Mouse (Mus musculus) left cerebral cortex, postnatal 25 days (tissue): ENCODE results near the gene Nabp2. TPM values are rescaled to one million over a fixed set of nuclear protein-coding genes. Genes with fewer than 3 reads are reported as not detected.

Experiments
- DNase-seq, 2 experiments: peaks; one replicate each; pipeline ENCODE4 v3.0.0; 2022; ENCODE audit warnings: low spot score in 2 of 2, mixed read lengths in 1 of 2
- intact Hi-C: fragments of 180-260 bp; cut with DNase I; formaldehyde crosslinking; loops from one replicate; pipeline ENCODE4 v1.15.1; 2025
- microRNA-seq, 2 experiments: library from miRNA; unstranded; fragments of <30 nt; microRNA quantifications; one replicate each; pipeline ENCODE4 v1.2.0; 2022
- total RNA-seq, 2 experiments: library from RNA; stranded (reverse); gene quantifications; 2 replicates each; pipeline ENCODE4 v1.2.3; 2021

Gene Nabp2
- total RNA-seq, 2 experiments from 2014 or later: 87.8 to 89.7 TPM

GRCm38 (mm10) chr10:128370021-128370420, 41.3 kb downstream of the Nabp2 start:
- intact Hi-C loops: no loop called here
- DNase-seq: no peak

- no peak for DNase-seq
- intact Hi-C loops: loop anchor here (2.0 to 5.0 kb wide), 2 partner anchors 39 to 88 kb away; partner anchors contain the start of gene Smarcc2
Measured at GRCm38 (mm10) chr10:128369599-128369998, 41.7 kb downstream of the Nabp2 start.

GRCm38 (mm10) chr10:128369218-128369543, 42.1 kb downstream of the Nabp2 start:
- no peak for DNase-seq
- intact Hi-C loops: loop anchor here (2.0 to 5.0 kb wide), 2 partner anchors 40 to 88 kb away; partner anchors contain the start of gene Smarcc2

GRCm38 (mm10) chr10:128368402-128369217, 42.7 kb downstream of the Nabp2 start, which contains the start of gene Coq10a:
Coq10a (minus strand) TSS chr10:128368997.
- intact Hi-C loops: loop anchor here (2.0 to 5.0 kb wide), 2 partner anchors 40 to 89 kb away; partner anchors contain the start of gene Smarcc2
- DNase-seq: peak; percentile 91 to 98

GRCm38 (mm10) chr10:128367899-128368401, 43.3 kb downstream of the Nabp2 start:
- intact Hi-C loops: loop anchor here (2.0 to 5.0 kb wide), 2 partner anchors 41 to 89 kb away; partner anchors contain the start of gene Smarcc2

GRCm38 (mm10) chr10:128362568-128362967, 48.7 kb downstream of the Nabp2 start:
- DNase-seq: peak; percentile 32 to 63
- intact Hi-C loops: no loop called here

More at GRCm38 (mm10) chr10:128367899-128368401, 43.3 kb downstream of the Nabp2 start:
- DNase-seq: peak in 1 of 2 experiments; percentile 17

- intact Hi-C loops: no loop called here
- no peak for DNase-seq
Measured at GRCm38 (mm10) chr10:128361836-128362235, 49.5 kb downstream of the Nabp2 start.

GRCm38 (mm10) chr10:128359226-128359625, 52.1 kb downstream of the Nabp2 start:
- DNase-seq: no peak
- intact Hi-C loops: no loop called here

- peak; percentile 52 to 65 for DNase-seq
- intact Hi-C loops: no loop called here
Measured at GRCm38 (mm10) chr10:128358796-128359195, 52.5 kb downstream of the Nabp2 start.

Small RNA genes within 50 kb of the gene (microRNA-seq; reads per million reads assigned to microRNA genes)
- 0 reads per million in 2 experiments for gene Gm25361
- 0 to 0.25 reads per million in 2 experiments for gene Gm26308
- gene Mir6914: 0 to 0.34 reads per million in 2 experiments
- 6.0 to 7.7 reads per million in 2 experiments for gene Mir6915
- gene Mir8105: 0.74 to 1.3 reads per million in 2 experiments

Other genes with a start within 250 kb of the Nabp2 start
- 10 to 100 TPM; 11.3 to 13.5 TPM for gene Rbms2, start 231.2 kb downstream of the Nabp2 start, total RNA-seq
- gene Gls2, start 217.0 kb downstream of the Nabp2 start, total RNA-seq: 10 to 100 TPM; 29.4 to 32.9 TPM
- 10 to 100 TPM; 10.1 to 10.7 TPM for gene Spryd4, start 199.7 kb downstream of the Nabp2 start, total RNA-seq
- gene Mip, start 185.7 kb downstream of the Nabp2 start, total RNA-seq: not detected
- gene Timeless, start 179.4 kb downstream of the Nabp2 start, total RNA-seq: 1 to 10 TPM; 6.8 to 8.3 TPM
- gene Apon, start 157.4 kb downstream of the Nabp2 start, total RNA-seq: not detected
- not detected for gene Apof, start 142.8 kb downstream of the Nabp2 start, total RNA-seq
- gene Stat2, start 140.9 kb downstream of the Nabp2 start, total RNA-seq: 10 to 100 TPM; 27.1 to 29.6 TPM
- gene Il23a, start 112.7 kb downstream of the Nabp2 start, total RNA-seq: under 1 TPM; 0.64 to 0.69 TPM
- 10 to 100 TPM; 14.3 to 15.4 TPM for gene Pan2, start 108.2 kb downstream of the Nabp2 start, total RNA-seq
- 10 to 100 TPM; 64.7 to 70.5 TPM for gene Cnpy2, start 89.0 kb downstream of the Nabp2 start, total RNA-seq
- 100 to 1,000 TPM; 227 to 229 TPM for gene Cs, start 73.8 kb downstream of the Nabp2 start, total RNA-seq
- 10 to 100 TPM; 60.4 to 63.8 TPM for gene Coq10a, start 42.5 kb downstream of the Nabp2 start, total RNA-seq
- gene Ankrd52, start 34.4 kb downstream of the Nabp2 start, total RNA-seq: 10 to 100 TPM; 65.1 to 68.9 TPM
- gene Slc39a5, start 10.3 kb downstream of the Nabp2 start, total RNA-seq: under 1 TPM; 0.30 to 0.32 TPM
- 10 to 100 TPM; 76.7 to 78.6 TPM for gene Rnf41, start 165 bp upstream of the Nabp2 start, total RNA-seq
- 100 to 1,000 TPM; 228 to 232 TPM for gene Smarcc2, start 47.8 kb upstream of the Nabp2 start, total RNA-seq
- 100 to 1,000 TPM; 616 to 641 TPM for gene Myl6, start 82.7 kb upstream of the Nabp2 start, total RNA-seq
- gene Myl6b, start 87.2 kb upstream of the Nabp2 start, total RNA-seq: 10 to 100 TPM; 22.9 to 24.0 TPM
- gene Esyt1, start 114.4 kb upstream of the Nabp2 start, total RNA-seq: 1 to 10 TPM; 7.9 to 8.0 TPM
- gene Zc3h10, start 136.3 kb upstream of the Nabp2 start, total RNA-seq: 10 to 100 TPM; 13.2 to 13.5 TPM
- 1,000 to 10,000 TPM; 1,545 to 1,604 TPM for gene Rpl41, start 137.8 kb upstream of the Nabp2 start, total RNA-seq
- 10 to 100 TPM; 56.7 to 62.7 TPM for gene Pa2g4, start 154.5 kb upstream of the Nabp2 start, total RNA-seq
- gene Erbb3, start 178.2 kb upstream of the Nabp2 start, total RNA-seq: 1 to 10 TPM; 5.8 to 7.6 TPM
- 100 to 1,000 TPM; 235 to 247 TPM for gene Rps26, start 215.3 kb upstream of the Nabp2 start, total RNA-seq
- 10 to 100 TPM; 17.9 to 18.9 TPM for gene Ikzf4, start 234.5 kb upstream of the Nabp2 start, total RNA-seq